Mouse (Mus musculus) midbrain, embryonic 11.5 days (tissue): ENCODE measurements around the gene Itpk1. TPM values are rescaled to one million over a fixed set of nuclear protein-coding genes. Genes with fewer than 3 reads are reported as not detected.

Source experiments
- ATAC-seq: fragments of 200-750 bp; cut with Nextera tagmentation; 2 replicates; pipeline ENCODE4 v1.8.0; 2017; ENCODE audit warnings: moderate TSS enrichment, moderate library complexity; ENCODE audit not compliant: low FRiP score
- DNase-seq: peaks from one replicate; pipeline ENCODE4 v3.0.0; 2015; ENCODE audit warnings: low spot score; ENCODE audit errors: missing footprints
- H3K27ac ChIP-seq: fragments of 300-500 bp; sonication (generic); 2 replicates; pipeline ENCODE4 v1.5.1; 2014; ENCODE audit warnings: low read depth, low read length
- H3K27me3 ChIP-seq: fragments of 300-500 bp; sonication (generic); 2 replicates; pipeline ENCODE4 v1.6.1; 2014; ENCODE audit warnings: mild to moderate bottlenecking, low read length, moderate library complexity, mixed read lengths; ENCODE audit not compliant: control insufficient read depth, insufficient read depth
- H3K36me3 ChIP-seq: fragments of 300-500 bp; sonication (generic); 2 replicates; pipeline ENCODE4 v1.6.1; 2014; ENCODE audit warnings: mild to moderate bottlenecking, low read length, moderate library complexity, mixed read lengths; ENCODE audit not compliant: control insufficient read depth, insufficient read depth
- H3K4me1 ChIP-seq: fragments of 300-500 bp; sonication (generic); 2 replicates; pipeline ENCODE4 v1.6.1; 2014; ENCODE audit warnings: low read length; ENCODE audit not compliant: control insufficient read depth, insufficient read depth
- H3K4me2 ChIP-seq: fragments of 300-500 bp; sonication (generic); 2 replicates; pipeline ENCODE4 v1.6.1; 2014; ENCODE audit warnings: mild to moderate bottlenecking, moderate library complexity
- H3K4me3 ChIP-seq: fragments of 300-500 bp; sonication (generic); 2 replicates; pipeline ENCODE4 v1.5.1; 2014; ENCODE audit warnings: low read depth, low read length
- H3K9ac ChIP-seq: fragments of 300-500 bp; sonication (generic); 2 replicates; pipeline ENCODE4 v1.6.1; 2014; ENCODE audit warnings: low read length
- H3K9me3 ChIP-seq: fragments of 300-500 bp; sonication (generic); 2 replicates; pipeline ENCODE4 v1.6.1; 2016; ENCODE audit warnings: low read length; ENCODE audit not compliant: control insufficient read depth
- WGBS: fragments of 180-500 bp; shearing (Covaris S2); extraction: QIAGEN DNeasy Blood & Tissue Kit; methylation state at CpG from one replicate; pipeline ENCODE4 v1.1.7; 2014; 5-methylcytosine and 5-hydroxymethylcytosine counted together
- polyA plus RNA-seq: library from polyadenylated mRNA; unstranded; fragments of >200 nt; fragmentation: Nextera tagmentation; extraction: Ambion mirVana; gene quantifications from 2 replicates; pipeline ENCODE4 v1.2.1, GENCODE M21; 2014

The Itpk1 gene
- polyA plus RNA-seq, 1 experiment from 2014 or later: 14.2 TPM

DNA sequence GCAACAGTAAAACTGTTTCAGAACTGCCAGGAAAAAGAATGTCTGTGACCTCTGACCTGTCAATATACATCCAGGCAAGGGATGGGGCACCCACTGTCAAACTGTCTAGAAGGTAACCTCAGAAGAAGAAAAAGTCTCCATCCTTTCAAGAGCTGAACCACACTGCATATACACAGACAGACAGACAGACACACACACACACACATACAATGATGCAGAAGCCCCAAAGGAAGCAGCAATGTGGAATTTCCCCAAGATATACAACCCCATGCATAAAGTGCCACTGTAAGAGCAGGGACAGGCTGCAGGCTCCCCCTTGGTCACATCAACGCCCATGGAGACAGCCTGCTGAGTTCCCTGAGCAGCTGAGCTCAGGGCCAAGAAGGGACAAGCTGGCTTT is 5.6 kb downstream of the Itpk1 start:
- H3K9ac ChIP-seq: no peak overlapping the region; the same call in 1 of the 2 replicates
- no peaks in the 10 kb centered on the region; the same call in 1 of the 2 replicates for H3K27me3 ChIP-seq
- DNase-seq (no peak), ATAC-seq (no peak)
- peaks cover 49% of the 10 kb centered on the region for H3K4me1 ChIP-seq
- H3K4me2 ChIP-seq: no peak overlapping the region
- no peaks in the 10 kb centered on the region for H3K9me3 ChIP-seq
- no peak overlapping the region for H3K4me3 ChIP-seq
- H3K36me3 ChIP-seq: no peaks in the 10 kb centered on the region
- H3K27ac ChIP-seq: no peak overlapping the region; the same call in 1 of the 2 replicates
- 31% methylated on average over 1 of the region's 1 CpGs for whole genome bisulfite sequencing

DNA sequence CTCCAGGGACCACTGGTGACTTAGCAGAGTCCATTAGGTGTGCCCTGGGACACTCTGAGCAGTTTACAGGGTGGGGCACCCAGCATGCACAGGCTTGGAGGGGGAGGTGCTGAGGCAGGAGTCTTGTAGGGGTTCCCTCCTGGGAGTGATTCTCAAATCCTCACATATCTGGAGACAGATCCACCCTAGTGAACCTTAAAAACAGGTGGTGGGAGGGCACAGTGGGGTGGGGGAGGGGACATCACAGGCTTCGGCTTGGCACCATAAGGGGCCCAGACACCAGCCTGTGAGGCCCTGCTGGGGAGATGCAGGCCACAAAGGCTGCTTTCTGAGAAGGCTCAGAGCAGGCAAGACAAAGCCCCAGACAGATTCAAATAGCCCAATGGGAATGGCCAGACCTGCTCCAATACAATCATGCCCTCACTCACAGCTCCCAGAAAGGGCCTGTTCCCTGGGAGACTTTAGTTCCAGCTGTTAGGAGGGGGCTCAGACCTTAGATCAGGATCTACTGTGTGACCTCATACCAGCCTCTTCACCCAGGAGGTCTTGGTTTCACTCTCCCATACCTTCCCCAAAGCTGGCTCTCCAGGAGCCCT is 6.5 kb downstream of the Itpk1 start:
- 8% methylated on average over 1 of the region's 1 CpGs for WGBS
- H3K4me1 ChIP-seq: peaks cover 39% of the 10 kb centered on the region
- ATAC-seq (peak; percentile 80), DNase-seq (peak; percentile 91)
- no peaks in the 10 kb centered on the region for H3K27me3 ChIP-seq
- no peaks in the 10 kb centered on the region for H3K9me3 ChIP-seq
- no peak overlapping the region for H3K4me3 ChIP-seq
- no peak overlapping the region for H3K4me2 ChIP-seq
- H3K27ac ChIP-seq: peak overlapping the region; percentile 82
- no peaks in the 10 kb centered on the region for H3K36me3 ChIP-seq
- H3K9ac ChIP-seq: peak overlapping the region; percentile 56

DNA sequence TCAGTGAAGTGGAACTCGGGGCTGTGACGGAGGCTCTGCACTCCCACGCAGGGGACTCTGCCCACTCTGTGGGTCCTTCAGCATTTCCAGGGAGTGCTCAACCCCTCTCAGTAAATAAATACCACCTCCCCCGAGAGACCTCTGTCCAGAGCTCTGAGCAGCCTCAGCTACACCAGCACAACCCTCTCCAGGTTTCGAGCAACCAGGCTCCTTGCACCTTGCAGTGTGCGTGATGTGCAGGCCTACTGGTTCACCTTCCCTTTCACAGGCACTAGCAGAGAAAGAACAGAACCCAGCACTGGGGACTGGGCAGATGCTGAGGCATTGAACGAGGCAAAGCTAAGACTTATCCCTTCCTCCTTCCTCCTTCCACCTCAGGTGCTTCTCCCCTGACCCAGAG is 7.3 kb downstream of the Itpk1 start:
- Histone ChIP-seq H3K36me3 (no peaks in the 10 kb centered on the region), H3K27me3 (no peaks in the 10 kb centered on the region), H3K4me3 (no peak overlapping the region), H3K4me1 (peaks cover 31% of the 10 kb centered on the region), H3K4me2 (no peak overlapping the region), H3K9ac (peak overlapping the region; percentile 6; the same call in 1 of the 2 replicates), H3K9me3 (no peaks in the 10 kb centered on the region), H3K27ac (no peak overlapping the region)
- DNase-seq (no peak), ATAC-seq (no peak)
- WGBS: 77% methylated on average over 7 of the region's 7 CpGs

DNA sequence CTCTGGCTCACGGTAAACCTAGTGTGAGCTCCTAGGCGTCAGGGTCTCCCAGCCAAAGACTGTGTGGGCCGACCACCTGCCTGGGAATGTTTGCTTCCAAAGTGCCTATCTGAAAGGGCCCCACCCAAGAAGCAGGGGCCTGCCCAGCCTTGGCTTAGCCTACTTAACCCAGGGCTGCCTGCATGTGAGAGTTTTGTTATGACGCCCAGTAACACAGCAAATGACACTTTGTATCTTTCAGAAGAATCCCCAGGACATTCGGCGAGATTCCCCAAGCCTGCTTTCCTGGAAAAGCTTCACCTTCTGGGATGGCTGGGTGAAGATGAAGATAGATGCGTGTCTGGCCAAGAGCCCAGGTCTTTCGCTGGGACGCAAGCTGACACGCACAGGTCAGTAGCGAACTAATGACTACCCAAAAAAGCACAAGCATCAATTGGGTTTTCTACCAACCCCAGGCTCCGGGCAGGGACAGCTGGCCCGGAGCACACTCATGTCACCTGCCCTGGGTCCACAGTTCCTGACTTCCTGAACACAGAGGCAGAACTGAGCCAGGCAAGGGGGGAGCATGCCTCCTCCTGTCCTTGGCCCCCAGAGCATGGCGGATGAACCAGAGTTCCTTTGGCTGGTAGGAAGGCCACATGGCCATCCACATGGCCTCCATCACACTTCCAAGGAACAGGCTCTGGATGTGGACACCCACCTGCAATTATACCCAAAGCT is 7.9 kb downstream of the Itpk1 start:
- Histone ChIP-seq H3K4me3 (no peak overlapping the region), H3K9ac (no peak overlapping the region), H3K36me3 (no peaks in the 10 kb centered on the region), H3K27ac (no peak overlapping the region), H3K27me3 (no peaks in the 10 kb centered on the region), H3K9me3 (no peaks in the 10 kb centered on the region), H3K4me1 (peaks cover 26% of the 10 kb centered on the region), H3K4me2 (no peak overlapping the region)
- DNase-seq (no peak), ATAC-seq (no peak)
- WGBS: 94% methylated on average over 14 of the region's 14 CpGs

DNA sequence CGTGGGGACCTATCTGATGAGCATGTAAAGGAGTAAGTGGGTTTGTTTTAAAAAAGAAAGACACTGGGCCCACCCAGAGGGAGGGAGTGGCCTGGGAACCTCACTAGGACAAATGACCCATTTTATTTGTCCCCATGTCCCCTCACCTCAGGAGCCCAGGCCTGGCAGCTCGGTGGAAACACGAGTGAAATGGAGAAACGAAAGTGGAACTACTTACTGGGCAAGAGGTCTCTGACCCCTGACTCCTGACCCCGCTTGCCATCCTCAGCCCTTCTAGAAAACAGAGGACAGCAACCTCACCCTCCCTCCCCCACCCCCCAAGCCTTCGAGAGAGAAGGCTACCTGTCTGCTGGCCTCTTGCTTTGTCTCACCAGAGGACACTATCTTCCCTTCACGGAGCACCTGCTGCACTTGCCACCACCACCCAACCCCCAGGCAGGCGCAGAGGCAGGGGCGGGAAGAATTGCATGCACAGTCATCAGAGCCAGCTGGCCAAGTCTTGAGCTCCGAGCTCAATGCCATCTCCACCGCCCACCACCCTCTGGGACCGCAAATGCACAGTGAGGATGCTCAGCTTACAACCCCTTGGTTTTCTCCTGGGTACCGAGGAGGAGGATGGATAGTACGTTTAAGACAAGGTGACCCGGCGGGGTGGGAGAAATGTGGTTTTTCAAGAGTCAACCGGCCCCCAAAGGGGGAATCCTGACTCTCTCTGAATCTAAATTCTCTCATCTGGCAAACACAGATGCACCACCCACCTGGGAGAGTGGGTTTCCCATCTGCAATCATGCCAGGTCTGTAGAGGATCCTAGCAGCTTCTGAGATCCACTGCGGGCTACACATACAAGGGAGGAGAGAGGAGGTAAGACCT is 9.1 kb downstream of the Itpk1 start:
- H3K27ac ChIP-seq: no peak overlapping the region
- ATAC-seq (no peak), DNase-seq (no peak)
- no peak overlapping the region for H3K4me3 ChIP-seq
- no peaks in the 10 kb centered on the region for H3K27me3 ChIP-seq
- H3K9ac ChIP-seq: no peak overlapping the region
- peaks cover 29% of the 10 kb centered on the region for H3K4me1 ChIP-seq
- H3K9me3 ChIP-seq: no peaks in the 10 kb centered on the region
- H3K4me2 ChIP-seq: no peak overlapping the region
- H3K36me3 ChIP-seq: no peaks in the 10 kb centered on the region
- 63% methylated on average over 18 of the region's 18 CpGs for WGBS

DNA sequence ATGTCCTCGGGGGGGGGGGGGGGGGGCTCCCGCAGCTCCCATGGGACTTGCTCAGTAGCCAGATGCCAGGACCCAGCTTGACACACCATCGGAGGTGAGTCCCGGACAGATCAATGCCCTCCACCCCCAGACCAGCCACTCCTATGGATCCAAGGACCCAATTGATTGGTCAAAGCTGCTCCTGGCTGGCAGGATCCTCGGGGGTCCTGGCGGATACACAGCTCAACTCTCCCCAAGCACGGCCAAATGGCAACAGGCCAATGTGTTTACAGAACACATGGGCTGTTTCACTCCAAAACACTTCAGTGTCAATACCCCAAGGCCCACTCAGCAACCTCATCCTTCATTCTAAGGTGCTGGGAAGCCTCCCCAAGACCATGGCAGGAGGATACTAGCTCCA is 13.0 kb downstream of the Itpk1 start:
- H3K9me3 ChIP-seq: no peaks in the 10 kb centered on the region
- no peaks in the 10 kb centered on the region for H3K27me3 ChIP-seq
- WGBS: 90% methylated on average over 6 of the region's 7 CpGs
- H3K9ac ChIP-seq: no peak overlapping the region
- peaks cover 11% of the 10 kb centered on the region; the same call in 1 of the 2 replicates for H3K4me1 ChIP-seq
- H3K4me3 ChIP-seq: no peak overlapping the region
- no peak for DNase-seq
- no peak overlapping the region for H3K27ac ChIP-seq
- no peaks in the 10 kb centered on the region for H3K36me3 ChIP-seq
- no peak for ATAC-seq
- no peak overlapping the region for H3K4me2 ChIP-seq

DNA sequence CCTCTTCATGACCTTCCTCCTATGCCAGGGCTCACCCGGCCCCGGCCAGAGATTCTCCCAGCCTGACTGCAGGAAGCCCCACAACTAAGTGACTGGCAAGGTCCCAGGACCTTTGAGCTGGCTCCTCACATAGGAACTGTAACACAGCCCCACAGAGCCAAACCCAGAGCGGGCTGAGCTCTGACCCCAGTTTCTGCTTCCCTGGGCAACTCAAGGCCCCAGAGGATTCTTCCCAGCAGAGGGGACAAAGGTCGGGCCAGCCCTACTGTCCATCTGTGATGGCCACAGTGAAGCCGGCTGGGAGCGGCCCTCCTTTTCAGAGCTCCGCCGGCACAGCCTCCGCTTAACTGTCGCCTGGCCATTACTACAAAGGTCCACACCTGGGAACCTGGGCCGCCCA is 13.6 kb downstream of the Itpk1 start:
- Histone ChIP-seq H3K4me3 (no peak overlapping the region), H3K36me3 (no peaks in the 10 kb centered on the region), H3K9me3 (no peaks in the 10 kb centered on the region), H3K4me2 (no peak overlapping the region), H3K27ac (no peak overlapping the region), H3K9ac (no peak overlapping the region), H3K27me3 (no peaks in the 10 kb centered on the region), H3K4me1 (peaks cover 11% of the 10 kb centered on the region; the same call in 1 of the 2 replicates)
- whole genome bisulfite sequencing: 69% methylated on average over 11 of the region's 11 CpGs
- ATAC-seq: no peak
- DNase-seq: no peak

DNA sequence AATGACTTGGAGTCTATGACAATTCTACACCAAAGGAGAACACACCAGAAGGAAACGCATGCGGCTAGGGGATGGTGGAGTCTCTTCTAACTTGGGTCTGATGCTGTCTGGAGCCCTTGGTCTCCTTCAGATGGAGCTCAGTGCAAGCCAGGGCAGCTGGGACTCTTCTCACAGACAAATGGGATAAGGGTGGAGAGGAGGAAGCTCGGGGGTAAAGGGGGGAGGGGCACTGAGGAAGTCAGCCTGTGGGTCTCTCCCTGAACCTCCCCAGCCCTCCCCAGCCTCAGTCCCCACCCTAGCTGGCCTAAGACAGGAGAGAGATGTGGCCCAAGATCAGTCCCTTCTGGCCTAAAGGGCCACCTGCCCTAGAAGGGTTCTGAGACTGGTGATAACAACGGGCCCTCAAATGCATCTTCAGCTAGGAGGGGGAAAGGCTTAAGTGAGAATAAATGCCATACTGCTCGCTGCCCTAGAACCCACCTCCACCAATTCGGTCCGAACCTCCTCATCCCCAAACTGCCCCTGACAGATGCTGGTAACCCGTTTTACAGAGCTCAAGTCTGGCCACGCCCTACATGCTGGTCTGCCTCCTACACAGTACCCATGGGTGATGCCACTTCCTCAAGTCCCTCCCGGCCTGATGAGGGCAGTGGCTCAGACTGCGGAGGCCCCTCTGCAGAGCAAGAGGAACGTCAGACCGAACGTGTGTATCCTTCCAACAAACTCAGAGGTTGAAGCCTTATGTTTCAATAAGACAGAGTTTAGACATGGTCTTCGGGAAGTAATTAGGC is 14.8 kb downstream of the Itpk1 start:
- no peaks in the 10 kb centered on the region for H3K9me3 ChIP-seq
- H3K4me2 ChIP-seq: no peak overlapping the region
- ATAC-seq: no peak
- no peaks in the 10 kb centered on the region for H3K27me3 ChIP-seq
- H3K4me3 ChIP-seq: no peak overlapping the region
- H3K9ac ChIP-seq: no peak overlapping the region
- WGBS: 88% methylated on average over 15 of the region's 15 CpGs
- H3K36me3 ChIP-seq: no peaks in the 10 kb centered on the region
- DNase-seq: no peak
- 0 out of 2 replicates have a peak, but pooled peaks cover 4% of the 10 kb centered on the region for H3K4me1 ChIP-seq
- no peak overlapping the region for H3K27ac ChIP-seq
